In the genomic region with DNA sequence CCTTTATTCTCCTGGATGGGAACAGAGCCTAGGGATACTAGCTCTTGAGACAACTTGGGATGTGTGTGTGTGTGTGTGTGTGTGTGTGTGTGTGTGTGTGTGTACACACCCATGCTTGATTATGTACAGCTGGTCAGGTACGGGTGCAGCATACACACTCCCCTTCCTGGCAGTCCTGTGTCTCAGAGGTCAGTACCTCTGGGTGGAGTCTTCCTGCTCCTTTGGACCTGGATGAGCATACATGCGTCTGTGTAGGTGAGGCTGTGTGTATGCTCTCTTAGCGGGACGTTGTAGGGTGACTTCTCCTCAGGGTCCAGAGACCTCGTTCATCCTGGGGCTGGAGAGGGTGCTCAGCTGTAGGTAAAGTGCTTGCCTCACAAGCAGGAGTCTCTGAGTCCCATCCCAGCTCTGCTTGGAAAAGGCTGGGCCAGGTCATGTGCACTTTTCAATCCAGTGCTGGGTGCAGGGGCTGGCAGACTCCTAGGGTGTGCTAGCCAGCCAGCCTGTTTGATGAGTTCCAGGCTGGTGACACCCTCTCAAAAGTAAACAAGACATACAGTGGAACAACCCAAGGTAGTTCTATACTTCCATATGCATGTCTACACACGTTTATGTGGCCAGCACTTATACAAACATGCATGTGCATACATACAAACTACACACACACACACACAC, we compare ENCODE assay signal across 19 mouse cellular contexts. TPM values are rescaled to one million over a fixed set of nuclear protein-coding genes. Genes with fewer than 3 reads are reported as not detected.
A peak's percentile ranks its signal among the peaks of the same experiment; 100 is the strongest.
DNase-seq lines count a peak whose midpoint lies in the region; ATAC-seq and TF ChIP-seq lines count a peak whose summit lies in the region.
"Had no signal": no experiment of that assay in that cellular context is flagged by ENCODE, and none has a peak within 500 bp of the region (broad histone marks: within the 10 kb centered on the region; RNA-seq: fewer than 3 reads in every experiment).

No protein-coding gene starts in this region.

- peak overlapping the region; percentile 46 for H3K9ac ChIP-seq in liver, embryonic 12.5 days
- no peak overlapping the region for H3K9ac ChIP-seq in intestine, postnatal 0 days (ENCODE audit: low read depth, low read length)
- no peak overlapping the region for H3K9ac ChIP-seq in stomach, postnatal 0 days (ENCODE audit: low read length)
- H3K9ac ChIP-seq in forebrain, embryonic 15.5 days (replicated peaks) = no peak overlapping the region
- H3K9ac ChIP-seq: embryonic facial prominence, embryonic 12.5 days; kidney, embryonic 15.5 days; lung, embryonic 15.5 days had no signal

- no peaks in the 10 kb centered on the region for H3K9me3 ChIP-seq in liver, embryonic 12.5 days (replicated peaks)
- no peaks in the 10 kb centered on the region for H3K9me3 ChIP-seq in intestine, postnatal 0 days (ENCODE audit: control insufficient read depth)
- H3K9me3 ChIP-seq in stomach, postnatal 0 days (ENCODE audit: control insufficient read depth, low read length) = no peaks in the 10 kb centered on the region
- no peaks in the 10 kb centered on the region for H3K9me3 ChIP-seq in forebrain, embryonic 15.5 days
- H3K9me3 ChIP-seq: embryonic facial prominence, embryonic 12.5 days; forebrain, embryonic 10.5 days; kidney, embryonic 15.5 days; limb, embryonic 10.5 days; lung, embryonic 15.5 days had no signal

- 75% methylated on average over 6 of the region's 6 CpGs for WGBS in liver, embryonic 12.5 days (ENCODE audit: insufficient replicate concordance)
- WGBS in intestine, postnatal 0 days = 31% methylated on average over 6 of the region's 6 CpGs
- 48% methylated on average over 6 of the region's 6 CpGs for WGBS in stomach, postnatal 0 days
- 93% methylated on average over 6 of the region's 6 CpGs for WGBS in forebrain, embryonic 15.5 days

- no peak for TF ChIP-seq CTCF in gastrocnemius, adult 2 months (IDR thresholded peaks at IDR 0.05)
- TF ChIP-seq CTCF in intestine, postnatal 0 days (IDR thresholded peaks at IDR 0.05; ENCODE audit: low read depth) = no peak
- TF ChIP-seq CTCF in stomach, postnatal 0 days (IDR thresholded peaks at IDR 0.05; ENCODE audit: low read depth) = no peak

- ATAC-seq in liver, embryonic 12.5 days = no peak
- ATAC-seq in intestine, postnatal 0 days = peak; percentile 53; the same call in 1 of the 2 replicates
- ATAC-seq in stomach, postnatal 0 days (ENCODE audit: low FRiP score, low TSS enrichment) = peak; percentile 60
- no peak for ATAC-seq in forebrain, embryonic 15.5 days (replicated peaks)
- ATAC-seq: activated CD4-positive, CD25-positive, alpha-beta regulatory T cell, adult 4 months; midbrain, embryonic 16.5 days had no signal

- DNase-seq in gastrocnemius, adult 2 months = no peak
- DNase-seq in gastrocnemius, postnatal 10 days = no peak
- no peak for DNase-seq in liver
- DNase-seq in stomach, postnatal 0 days (ENCODE audit: low spot score) = peak; percentile 37
- no peak for DNase-seq in cerebellum, adult 18-20 months
- DNase-seq: cerebellum, adult 11 months; cerebellum, postnatal 36 days; right cerebral cortex, postnatal 14 days; thymus, adult 2 months had no signal

- peaks cover 78% of the 10 kb centered on the region for H3K36me3 ChIP-seq in liver, embryonic 12.5 days
- H3K36me3 ChIP-seq in intestine, postnatal 0 days (ENCODE audit: control insufficient read depth, insufficient read depth) = peaks cover 52% of the 10 kb centered on the region
- H3K36me3 ChIP-seq in stomach, postnatal 0 days (ENCODE audit: control insufficient read depth, insufficient read depth, low read length) = peaks cover 19% of the 10 kb centered on the region
- peaks cover 37% of the 10 kb centered on the region for H3K36me3 ChIP-seq in forebrain, embryonic 15.5 days

- H3K4me2 ChIP-seq in liver, embryonic 12.5 days = no peak overlapping the region
- no peak overlapping the region for H3K4me2 ChIP-seq in intestine, postnatal 0 days (replicated peaks; ENCODE audit: low read depth)
- H3K4me2 ChIP-seq in stomach, postnatal 0 days (replicated peaks; ENCODE audit: low read depth) = no peak overlapping the region
- no peak overlapping the region for H3K4me2 ChIP-seq in forebrain, embryonic 15.5 days (replicated peaks)
- H3K4me2 ChIP-seq: embryonic facial prominence, embryonic 12.5 days; kidney, embryonic 15.5 days; lung, embryonic 15.5 days had no signal

- H3K27me3 ChIP-seq in liver, embryonic 12.5 days (replicated peaks) = no peaks in the 10 kb centered on the region
- no peaks in the 10 kb centered on the region for H3K27me3 ChIP-seq in intestine, postnatal 0 days (replicated peaks; ENCODE audit: control insufficient read depth, insufficient read depth, low read length)
- no peaks in the 10 kb centered on the region for H3K27me3 ChIP-seq in stomach, postnatal 0 days (ENCODE audit: control insufficient read depth, insufficient read depth, low read length)
- H3K27me3 ChIP-seq in forebrain, embryonic 15.5 days = no peaks in the 10 kb centered on the region
- H3K27me3 ChIP-seq: embryonic facial prominence, embryonic 12.5 days; kidney, embryonic 15.5 days; lung, embryonic 15.5 days had no signal

- peaks cover 71% of the 10 kb centered on the region for H3K4me1 ChIP-seq in liver, embryonic 12.5 days
- peaks cover 14% of the 10 kb centered on the region for H3K4me1 ChIP-seq in intestine, postnatal 0 days (replicated peaks; ENCODE audit: control insufficient read depth, insufficient read depth, low read length)
- peaks cover 20% of the 10 kb centered on the region for H3K4me1 ChIP-seq in stomach, postnatal 0 days (replicated peaks; ENCODE audit: control insufficient read depth, insufficient read depth)
- peaks cover 7% of the 10 kb centered on the region; the same call in 1 of the 2 replicates for H3K4me1 ChIP-seq in forebrain, embryonic 15.5 days

- H3K4me3 ChIP-seq in gastrocnemius, adult 2 months = no peak overlapping the region
- no peak overlapping the region for H3K4me3 ChIP-seq in liver, embryonic 12.5 days
- H3K4me3 ChIP-seq in intestine, postnatal 0 days (ENCODE audit: low read depth, low read length) = no peak overlapping the region
- H3K4me3 ChIP-seq in stomach, postnatal 0 days (ENCODE audit: low read depth, low read length) = no peak overlapping the region
- no peak overlapping the region for H3K4me3 ChIP-seq in forebrain, embryonic 15.5 days
- H3K4me3 ChIP-seq: embryonic facial prominence, embryonic 12.5 days; forebrain, embryonic 10.5 days; kidney, embryonic 15.5 days; limb, embryonic 10.5 days; lung, embryonic 15.5 days had no signal

- no peak for TF ChIP-seq EP300 in stomach, postnatal 0 days (optimal IDR thresholded peaks at IDR 0.05)

- H3K27ac ChIP-seq in gastrocnemius, adult 2 months = peak overlapping the region; percentile 54; the same call in 1 of the 2 replicates
- peak overlapping the region; percentile 99 for H3K27ac ChIP-seq in liver, embryonic 12.5 days
- peak overlapping the region; percentile 54 for H3K27ac ChIP-seq in intestine, postnatal 0 days (ENCODE audit: low read depth, low read length)
- H3K27ac ChIP-seq in stomach, postnatal 0 days (replicated peaks) = peak overlapping the region; percentile 76
- no peak overlapping the region for H3K27ac ChIP-seq in forebrain, embryonic 15.5 days (replicated peaks)
- H3K27ac ChIP-seq: embryonic facial prominence, embryonic 12.5 days; forebrain, embryonic 10.5 days; limb, embryonic 10.5 days; lung, embryonic 15.5 days had no signal

- intact Hi-C loops in gastrocnemius, adult 2 months (cut with DNase I) = no loop called here

RNA-seq across cellular contexts. Expression of gene Pgs1, which starts 13.3 kb away (rescaled TPM):
- 10 to 100 TPM; 17.2 to 18.0 TPM for total RNA-seq in gastrocnemius, adult 2 months (2021)
- 10 to 100 TPM; 17.8 to 21.6 TPM for total RNA-seq in gastrocnemius, postnatal 10 days (2021)
- polyA plus RNA-seq in liver, embryonic 12.5 days (2016; fragmentation: Nextera tagmentation; extraction: Ambion mirVana) = 26.4 and 29.6 TPM in 2 replicates
- 23.1 and 24.0 TPM in 2 replicates for polyA plus RNA-seq in intestine, postnatal 0 days (2015; fragmentation: Nextera tagmentation; extraction: Ambion mirVana)
- 28.7 and 29.4 TPM in 2 replicates for polyA plus RNA-seq in stomach, postnatal 0 days (2015; fragmentation: Nextera tagmentation; extraction: Ambion mirVana)
- 52.9 and 54.3 TPM in 2 replicates for polyA plus RNA-seq in forebrain, embryonic 15.5 days (2015; fragmentation: Nextera tagmentation; extraction: Ambion mirVana)

RNA-seq across cellular contexts. Expression of gene Socs3, which starts 29.6 kb away (rescaled TPM):
- 10 to 100 TPM in 1 of 2 experiments, 1 to 10 TPM in 1; 1.7 to 10.1 TPM for total RNA-seq in gastrocnemius, adult 2 months (2021)
- total RNA-seq in gastrocnemius, postnatal 10 days (2021) = 1 to 10 TPM; 6.2 to 9.8 TPM
- 8.6 and 9.8 TPM in 2 replicates for polyA plus RNA-seq in liver, embryonic 12.5 days (2016; fragmentation: Nextera tagmentation; extraction: Ambion mirVana)
- polyA plus RNA-seq in intestine, postnatal 0 days (2015; fragmentation: Nextera tagmentation; extraction: Ambion mirVana) = 15.7 and 15.9 TPM in 2 replicates
- polyA plus RNA-seq in stomach, postnatal 0 days (2015; fragmentation: Nextera tagmentation; extraction: Ambion mirVana) = 13.5 and 15.7 TPM in 2 replicates
- 14.2 and 15.1 TPM in 2 replicates for polyA plus RNA-seq in forebrain, embryonic 15.5 days (2015; fragmentation: Nextera tagmentation; extraction: Ambion mirVana)

Comparison
In these comparisons a context has a peak if more than half of its experiments do, and no peak if none do; other contexts are left out.
1. ATAC-seq: peak in intestine, postnatal 0 days (single experiment) and stomach, postnatal 0 days (single experiment); none in liver, embryonic 12.5 days (single experiment) and forebrain, embryonic 15.5 days (single experiment).